Mouse (Mus musculus) lung, adult 10 weeks (tissue): Measurements from ENCODE around the gene Mybbp1a. TPM values are rescaled to one million over a fixed set of nuclear protein-coding genes. Genes with fewer than 3 reads are reported as not detected.

Source experiments
- polyA plus RNA-seq: library from polyadenylated mRNA; stranded (reverse); fragments of 350-450 nt; fragmentation: Illumina TruSeq; extraction: RNeasy Lipid Tissue Mini Kit (QIAGEN cat#74804); gene quantifications from one replicate; pipeline ENCODE4 v1.2.3, GENCODE M21; 2014; ENCODE audit warnings: low read depth, low replicate concordance; ENCODE audit not compliant: insufficient read depth

Gene Mybbp1a
- polyA plus RNA-seq = 25.2 TPM

DNA sequence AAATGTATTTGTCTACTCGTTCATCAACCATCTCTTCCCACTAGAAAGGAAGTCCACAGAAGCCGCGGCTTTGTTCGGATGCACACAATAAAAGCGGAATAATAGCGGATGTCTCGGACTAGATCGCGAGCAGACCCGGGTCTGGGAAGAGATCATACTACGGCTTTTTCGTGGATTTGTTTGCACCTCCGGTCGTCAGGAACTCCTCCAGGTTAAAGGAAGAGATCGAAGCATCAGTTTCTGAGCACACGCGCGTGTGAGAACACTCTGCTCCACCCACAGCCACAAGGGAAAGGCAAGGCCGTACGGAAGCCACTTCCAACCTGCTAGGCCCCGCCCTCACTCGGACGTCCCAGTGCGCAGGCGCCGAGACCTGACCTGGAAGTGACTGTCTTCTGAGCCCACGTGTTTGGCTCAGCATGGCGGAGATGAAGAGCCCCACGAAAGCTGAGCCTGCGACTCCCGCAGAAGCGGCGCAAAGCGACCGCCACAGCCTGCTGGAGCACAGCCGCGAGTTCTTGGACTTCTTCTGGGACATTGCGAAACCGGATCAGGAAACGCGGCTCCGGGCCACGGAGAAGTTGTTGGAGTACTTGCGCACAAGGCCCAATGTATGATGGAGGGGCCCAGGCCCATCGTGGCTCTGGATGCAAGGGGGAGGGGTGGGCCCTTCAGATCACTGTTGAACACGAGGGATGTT is at the start of gene Mybbp1a:
Gene Mybbp1a, plus strand, starts transcription at position 391 of the 700 bp plus-strand sequence.

DNA sequence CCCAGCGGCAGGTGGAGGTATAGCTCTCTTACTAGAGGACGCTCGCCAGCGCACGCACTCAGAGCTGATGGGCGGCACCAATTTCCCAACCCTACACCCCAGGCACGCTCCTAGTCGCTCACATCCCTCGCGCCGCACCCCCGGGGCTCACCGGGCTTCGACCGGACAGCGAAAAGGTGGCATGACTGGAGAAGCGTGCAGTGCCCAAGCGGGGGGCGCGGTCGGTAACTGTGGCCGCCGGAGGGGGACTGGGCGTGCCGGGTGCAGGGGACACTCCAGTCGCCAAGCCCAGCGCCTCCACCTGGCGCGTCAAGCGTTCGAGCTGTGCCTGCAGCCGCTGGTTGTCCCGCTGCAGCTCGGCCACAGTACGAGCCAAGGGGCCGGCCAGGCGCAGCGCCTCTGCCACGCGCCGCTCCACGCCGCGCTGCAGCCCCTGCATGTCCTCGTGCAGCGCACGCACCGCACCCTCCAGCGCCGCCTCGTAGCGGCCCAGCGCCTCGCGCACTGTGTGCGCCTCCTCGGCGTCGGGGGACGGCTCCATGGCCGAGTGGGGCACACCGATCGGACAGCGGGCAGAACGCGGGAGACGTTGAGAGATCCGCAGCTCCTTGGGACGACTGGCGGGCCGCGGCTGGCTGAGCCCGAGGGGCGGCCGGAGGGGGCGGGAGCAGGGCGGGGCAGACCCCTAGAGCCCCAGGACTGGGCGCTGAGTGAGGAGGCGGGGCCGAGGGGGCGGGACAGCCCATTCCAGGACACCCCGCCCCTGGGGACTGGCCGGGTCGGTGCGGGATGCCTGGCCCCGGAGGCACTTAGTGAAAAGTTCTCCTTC is 29.8 kb upstream of the Mybbp1a start, which contains the start of gene Smtnl2:
Gene Smtnl2, minus strand, starts transcription at position 621 of the 829 bp plus-strand sequence.

DNA sequence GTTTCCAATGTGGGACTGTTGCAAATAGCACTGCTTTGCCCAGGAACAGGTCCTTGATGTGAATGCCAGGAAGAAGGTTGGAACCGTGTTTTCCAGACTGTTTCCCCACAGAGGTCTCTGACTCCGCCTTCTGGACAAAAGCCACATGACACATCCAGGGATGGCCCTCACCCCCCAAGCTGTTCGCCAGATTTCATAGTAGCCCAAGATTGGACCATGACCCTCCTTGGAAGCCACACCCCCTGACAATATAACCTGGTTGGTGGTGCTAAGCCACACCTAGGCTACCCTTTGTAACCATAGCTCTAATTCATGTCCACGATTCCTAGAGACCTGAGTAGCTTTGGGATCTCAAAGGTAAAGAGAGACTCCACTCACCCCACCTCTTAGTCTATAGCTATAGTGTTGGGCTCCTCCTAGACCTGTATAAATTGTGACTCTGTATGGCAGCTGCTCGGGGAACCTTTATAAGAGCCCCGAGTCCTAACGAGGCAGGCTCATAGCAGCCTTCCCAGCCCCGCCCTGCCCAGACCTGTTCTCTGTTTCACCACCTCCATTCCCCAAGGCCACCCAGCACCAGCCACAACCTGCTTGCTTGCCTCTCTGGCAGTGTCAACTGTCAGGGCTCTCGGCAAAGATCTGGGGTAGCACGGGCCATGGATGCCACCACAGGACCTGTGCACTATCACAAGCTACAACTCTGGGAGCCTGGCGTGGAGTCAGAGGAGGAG is 6.0 kb upstream of the Mybbp1a start, which contains the start of gene Ggt6:
Gene Ggt6, plus strand, starts transcription at position 564 of the 731 bp plus-strand sequence.

DNA sequence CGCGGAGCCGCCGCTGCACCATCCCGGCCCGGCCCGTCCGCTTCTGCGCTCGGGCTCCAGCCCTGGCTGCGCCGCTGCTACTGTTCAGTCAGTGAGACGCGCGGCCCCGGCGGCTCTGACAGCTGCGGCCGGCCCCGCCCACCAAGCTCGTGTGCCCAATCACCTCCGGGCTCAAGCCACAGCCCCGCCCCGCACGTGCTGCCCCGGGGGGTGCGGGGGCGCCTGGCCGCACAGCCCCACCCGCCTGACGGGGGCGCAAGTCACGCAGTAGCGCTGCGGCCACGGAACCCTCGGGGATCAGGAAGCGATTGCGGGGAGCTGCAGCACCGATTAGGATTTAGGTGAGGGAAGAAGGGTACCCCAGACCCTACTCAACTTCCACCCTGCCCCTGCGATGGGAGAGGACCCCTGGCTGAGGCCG is 48.7 kb downstream of the Mybbp1a start, which contains the start of gene Spns2:
Gene Spns2, minus strand, starts transcription at position 24 of the 421 bp plus-strand sequence.

Other genes with a start within 250 kb of the Mybbp1a start
- gene Gm43951, start 234.5 kb upstream of the Mybbp1a start, polyA plus RNA-seq = 0.12 TPM
- 2.3 TPM for gene 4933427D14Rik, start 233.9 kb upstream of the Mybbp1a start, polyA plus RNA-seq
- 123 TPM for gene Txndc17, start 233.8 kb upstream of the Mybbp1a start, polyA plus RNA-seq
- gene Med31, start 225.8 kb upstream of the Mybbp1a start, polyA plus RNA-seq = 27.2 TPM
- gene Slc13a5, start 174.1 kb upstream of the Mybbp1a start, polyA plus RNA-seq = not detected
- gene Xaf1, start 139.7 kb upstream of the Mybbp1a start, polyA plus RNA-seq = 46.6 TPM
- gene Fbxo39, start 126.9 kb upstream of the Mybbp1a start, polyA plus RNA-seq = not detected
- 14.1 TPM for gene Tekt1, start 78.9 kb upstream of the Mybbp1a start, polyA plus RNA-seq
- gene Smtnl2, start 29.6 kb upstream of the Mybbp1a start, polyA plus RNA-seq = 11.8 TPM
- 1.3 TPM for gene Ggt6, start 5.8 kb upstream of the Mybbp1a start, polyA plus RNA-seq
- 27.5 TPM for gene Spns2, start 48.5 kb downstream of the Mybbp1a start, polyA plus RNA-seq
- gene Spns3, start 109.2 kb downstream of the Mybbp1a start, polyA plus RNA-seq = 0.46 TPM
- 15.5 TPM for gene Ube2g1, start 165.9 kb downstream of the Mybbp1a start, polyA plus RNA-seq
- 10.8 TPM for gene Ankfy1, start 248.7 kb downstream of the Mybbp1a start, polyA plus RNA-seq